Mouse (Mus musculus): ENCODE data around the gene Gm20696.

DNA sequence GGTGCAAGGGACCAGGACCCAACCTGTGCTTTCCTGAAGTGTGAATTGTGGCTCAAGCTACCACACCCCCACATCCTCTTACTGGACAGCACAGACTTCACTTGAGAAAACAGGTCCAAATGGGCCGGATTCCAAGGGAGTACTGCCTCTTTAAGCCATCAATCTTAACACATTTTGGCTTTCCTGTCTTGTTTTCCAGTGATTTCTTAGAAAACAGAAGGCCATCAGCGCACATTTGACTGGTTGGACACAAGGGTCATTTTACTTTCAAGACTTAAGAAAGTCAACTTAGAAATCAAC, 402.8 kb downstream of the Gm20696 start:
- TF ChIP-seq TAL1 (IDR thresholded peaks at IDR 0.05; ENCODE audit: low read length) (no peak), GATA1 (IDR thresholded peaks at IDR 0.05; ENCODE audit: low read length) (no peak)
